Mouse (Mus musculus) brain, embryonic 14.5 days (tissue): ENCODE measurements around the gene Vps13c.

Experiments used
- CTCF ChIP-seq: fragments of 200-500 bp; IDR thresholded peaks from 2 replicates; pipeline ENCODE4 v1.5.1; 2012; ENCODE audit warnings: inconsistent platforms, mild to moderate bottlenecking, moderate library complexity, borderline replicate concordance; ENCODE audit not compliant: insufficient read depth, insufficient read length; ENCODE audit errors: extremely low read depth
- POLR2A ChIP-seq: fragments of 200-500 bp; IDR thresholded peaks from 2 replicates; pipeline ENCODE4 v1.6.1; 2012; ENCODE audit warnings: mild to moderate bottlenecking, inconsistent platforms, borderline replicate concordance; ENCODE audit not compliant: poor library complexity, insufficient read depth, insufficient read length, severe bottlenecking; ENCODE audit errors: extremely low read depth

GRCm38 (mm10) chr9:67867411-67867810 is 27.2 kb downstream of the Vps13c start:
- TF ChIP-seq POLR2A (no peak), CTCF (no peak)
